Mouse (Mus musculus) left cerebral cortex, adult 2 months (tissue): ENCODE measurements around the gene Kbtbd4. TPM values are rescaled to one million over a fixed set of nuclear protein-coding genes. Genes with fewer than 3 reads are reported as not detected.

Experiments
- DNase-seq, 2 experiments: peaks; one replicate each; pipeline ENCODE4 v3.0.0; 2021 to 2022; ENCODE audit warnings: low spot score in 2 of 2, mixed read lengths in 1 of 2; ENCODE audit errors: extremely low spot score in 1 of 2
- H3K27ac ChIP-seq: fragments of 200-600 bp; 2 replicates; pipeline ENCODE4 v1.8.1; 2022
- H3K4me3 ChIP-seq: fragments of 200-600 bp; 2 replicates; pipeline ENCODE4 v1.8.1; 2022
- CTCF ChIP-seq: fragments of 200-600 bp; IDR thresholded peaks from 2 replicates; pipeline ENCODE4 v1.8.1; 2022; ENCODE audit warnings: antibody characterized with exemption, mild to moderate bottlenecking, moderate library complexity
- intact Hi-C: fragments of 180-260 bp; cut with DNase I; formaldehyde crosslinking; loops from one replicate; pipeline ENCODE4 v1.15.1; 2025
- total RNA-seq, 2 experiments: library from RNA; stranded (reverse); gene quantifications; 2 replicates each; pipeline ENCODE4 v1.2.3; 2021

Kbtbd4 gene
- total RNA-seq, 2 experiments from 2014 or later, result 36.5 to 41.2 TPM

DNA sequence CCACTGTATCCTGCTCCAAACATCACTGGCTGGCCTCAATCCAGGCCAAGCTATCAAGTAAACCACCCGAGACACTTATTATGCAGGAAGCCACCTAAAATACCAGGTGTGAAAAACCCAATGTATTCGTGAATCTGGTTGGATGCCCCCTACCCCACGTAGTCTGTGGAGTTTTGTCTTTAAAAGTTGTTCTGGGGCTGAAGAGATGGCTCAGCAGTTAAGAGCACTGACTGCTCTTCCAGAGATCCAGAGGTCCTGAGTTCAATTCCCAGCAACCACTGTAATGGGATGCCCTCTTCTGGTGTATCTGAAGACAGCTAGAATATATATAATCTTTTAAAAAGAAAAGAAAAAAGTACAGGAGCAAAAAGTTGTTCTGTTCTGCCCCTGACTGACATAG lies 33.8 kb downstream of the Kbtbd4 start:
- no peak for DNase-seq
- intact Hi-C loops, result no loop called here
- no peak overlapping the region for H3K4me3 ChIP-seq
- H3K27ac ChIP-seq, result no peak overlapping the region
- no peak for TF ChIP-seq CTCF

DNA sequence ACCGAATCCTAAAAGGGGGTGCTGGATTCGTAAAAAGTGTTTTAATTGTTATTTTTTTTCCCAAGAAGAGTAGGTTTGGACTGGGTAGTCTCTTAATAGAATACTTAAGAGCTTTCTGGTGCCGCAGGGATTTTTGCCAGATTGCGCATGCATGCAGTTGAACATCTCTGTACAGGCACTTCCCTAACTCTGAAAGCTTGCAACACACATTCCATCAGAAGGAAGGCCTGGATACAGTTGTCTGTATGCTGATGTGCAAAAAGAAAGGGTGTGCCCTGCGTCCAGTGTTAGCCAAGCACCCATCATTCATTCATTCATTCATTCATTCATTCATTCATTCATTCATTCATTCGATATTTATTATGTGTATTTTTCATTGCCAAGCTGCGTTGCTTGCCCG lies 35.2 kb downstream of the Kbtbd4 start:
- intact Hi-C loops, result loop anchor here (2.0 to 5.0 kb wide), 4 partner anchors 23 to 115 kb away; partner anchors contain the start of gene Psmc3
- peak overlapping the region; percentile 80 for H3K27ac ChIP-seq

DNA sequence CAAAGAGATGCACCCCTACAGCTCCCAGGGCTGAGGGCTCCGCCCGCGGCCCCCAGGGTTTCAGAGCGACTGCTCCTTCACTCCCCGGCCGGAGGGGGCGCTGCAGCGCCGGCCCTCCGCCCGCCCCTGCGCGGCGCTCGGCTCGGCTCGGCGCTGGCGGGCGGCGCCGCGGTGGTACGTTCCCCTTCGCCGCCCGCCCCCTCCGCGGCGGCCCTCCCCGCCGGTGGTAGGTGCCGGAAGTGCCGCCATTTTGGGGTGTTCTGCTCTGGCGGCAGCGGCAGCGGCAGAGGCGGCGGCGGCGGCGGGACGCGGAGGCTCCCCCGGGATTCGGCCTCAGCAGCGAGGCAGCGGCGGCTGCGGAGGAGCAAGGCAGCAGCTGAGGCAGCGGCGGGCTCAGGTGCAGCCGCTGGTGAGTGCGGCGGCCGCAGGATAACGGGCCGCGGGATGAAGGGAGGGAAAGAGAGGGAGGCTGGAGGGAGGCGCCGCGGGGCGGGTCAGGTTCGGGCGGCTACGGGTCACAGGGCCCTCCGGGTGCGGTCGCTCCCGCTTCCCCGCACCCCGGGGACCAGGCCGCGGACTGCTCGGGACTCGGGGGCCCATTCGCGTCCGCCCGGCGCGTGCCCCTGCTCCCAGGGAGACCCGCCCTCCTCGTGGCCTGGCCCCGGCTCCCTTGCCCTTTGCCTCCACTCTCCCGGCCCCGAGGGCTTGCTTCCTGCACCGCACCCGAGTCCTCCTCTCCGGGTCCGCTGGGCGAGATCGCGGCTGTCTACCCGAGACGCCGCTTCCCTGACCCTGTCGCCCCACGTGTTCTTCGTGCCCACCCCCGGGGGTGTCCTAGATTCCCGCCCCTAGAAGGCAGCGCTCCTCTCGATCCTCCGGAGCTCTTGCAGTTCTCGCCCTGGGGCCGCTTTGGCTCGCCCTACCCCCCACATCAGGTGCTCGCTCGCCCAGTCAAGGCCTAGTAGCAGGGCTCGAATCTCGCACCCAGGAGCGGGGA lies 36.0 kb downstream of the Kbtbd4 start, which contains the start of gene Celf1:
Gene Celf1, plus strand, starts transcription at position 150 of the 997 bp plus-strand sequence.
- Histone ChIP-seq H3K4me3 (peak within 1 kb of the TSS; percentile 99), H3K27ac (peak within 1 kb of the TSS; percentile 96)
- DNase-seq, result peak; percentile 82 to 88
- intact Hi-C loops, result loop anchor here (2.0 to 5.0 kb wide), 4 partner anchors 24 to 114 kb away; partner anchors contain the start of gene Psmc3
- TF ChIP-seq CTCF, result peak; percentile 79

More for the DNA sequence above, 35.2 kb downstream of the Kbtbd4 start:
- DNase-seq, result no peak
- peak overlapping the region; percentile 99 for H3K4me3 ChIP-seq
- no peak for TF ChIP-seq CTCF

DNA sequence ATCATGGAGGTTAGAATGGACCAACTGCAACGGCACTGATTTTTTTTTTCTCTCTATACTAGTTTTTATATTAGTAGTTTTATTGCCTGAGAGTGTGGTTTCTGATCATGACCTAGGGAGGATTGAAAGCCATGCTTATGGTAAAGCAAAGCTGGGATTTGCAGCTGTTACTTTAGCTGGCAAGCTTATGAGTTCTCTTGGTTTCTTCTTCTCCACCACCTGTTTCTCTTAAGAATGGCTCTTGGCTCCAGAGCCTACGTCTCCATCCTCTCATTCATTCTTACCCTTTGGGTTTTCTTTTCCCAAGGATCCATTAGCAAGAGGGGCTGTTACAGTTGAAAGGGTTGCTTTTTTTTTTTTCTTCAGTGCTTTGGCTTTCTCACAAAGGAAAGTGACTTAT lies 37.2 kb downstream of the Kbtbd4 start:
- TF ChIP-seq CTCF, result no peak
- DNase-seq, result no peak
- intact Hi-C loops, result loop anchor here (2.0 to 5.0 kb wide), 4 partner anchors 23 to 113 kb away; partner anchors contain the start of gene Psmc3

DNA sequence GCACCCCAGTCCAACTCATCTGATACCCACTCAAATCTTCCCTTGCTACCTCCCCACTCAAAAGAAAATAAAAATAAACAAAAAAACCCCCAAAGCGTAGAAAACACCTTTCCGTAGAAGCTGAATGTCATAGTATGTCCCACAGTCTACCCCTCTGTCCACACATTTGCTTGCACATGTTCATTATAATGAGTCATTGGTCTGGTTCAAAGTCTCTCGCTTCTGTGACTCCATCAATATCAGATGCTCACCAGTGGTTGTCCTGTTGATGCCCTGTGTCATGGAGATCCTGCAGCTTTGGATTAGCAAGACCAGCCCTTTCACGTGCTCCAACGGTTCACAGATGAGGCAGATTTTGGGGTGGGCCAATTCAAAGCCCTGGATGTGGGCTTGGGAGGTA lies 45.6 kb downstream of the Kbtbd4 start:
- Histone ChIP-seq H3K27ac (peak overlapping the region; percentile 71), H3K4me3 (no peak overlapping the region)
- intact Hi-C loops, result no loop called here
- no peak for DNase-seq
- TF ChIP-seq CTCF, result no peak

More for the DNA sequence above, 37.2 kb downstream of the Kbtbd4 start:
- H3K4me3 ChIP-seq, result peak overlapping the region; percentile 99
- no peak overlapping the region for H3K27ac ChIP-seq

DNA sequence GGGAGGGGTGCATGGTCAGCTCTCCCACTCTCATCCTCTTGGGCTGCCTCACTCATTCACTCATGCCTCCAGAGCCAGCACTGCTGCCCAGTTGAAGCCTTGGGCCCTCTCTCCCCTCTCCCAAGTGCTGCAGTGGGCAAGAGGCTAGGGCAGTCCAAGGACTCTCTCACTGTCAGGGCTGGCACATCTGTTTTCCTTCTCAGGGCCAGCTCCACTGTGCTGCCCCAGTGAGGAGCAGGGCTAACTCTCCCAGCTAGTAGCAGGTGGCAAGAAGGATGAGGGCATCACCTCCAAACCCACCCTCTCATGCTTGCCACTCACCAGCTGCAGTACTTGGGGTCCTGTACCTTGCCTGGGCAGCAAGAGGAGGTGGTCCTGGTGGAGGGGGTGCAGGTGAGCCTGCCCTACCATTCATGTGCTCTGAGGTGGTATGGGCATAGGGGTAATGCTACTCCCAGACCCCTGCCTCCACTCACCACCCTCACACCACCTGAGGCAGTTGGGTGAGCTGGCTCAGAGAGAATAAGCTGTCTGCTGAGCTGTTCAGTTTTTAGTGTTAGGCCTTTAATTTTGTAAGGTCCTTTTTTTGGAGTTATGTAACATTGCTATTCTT lies 46.1 kb downstream of the Kbtbd4 start:
- Histone ChIP-seq H3K4me3 (no peak overlapping the region), H3K27ac (peak overlapping the region; percentile 71)
- DNase-seq, result no peak
- intact Hi-C loops, result no loop called here
- no peak for TF ChIP-seq CTCF

DNA sequence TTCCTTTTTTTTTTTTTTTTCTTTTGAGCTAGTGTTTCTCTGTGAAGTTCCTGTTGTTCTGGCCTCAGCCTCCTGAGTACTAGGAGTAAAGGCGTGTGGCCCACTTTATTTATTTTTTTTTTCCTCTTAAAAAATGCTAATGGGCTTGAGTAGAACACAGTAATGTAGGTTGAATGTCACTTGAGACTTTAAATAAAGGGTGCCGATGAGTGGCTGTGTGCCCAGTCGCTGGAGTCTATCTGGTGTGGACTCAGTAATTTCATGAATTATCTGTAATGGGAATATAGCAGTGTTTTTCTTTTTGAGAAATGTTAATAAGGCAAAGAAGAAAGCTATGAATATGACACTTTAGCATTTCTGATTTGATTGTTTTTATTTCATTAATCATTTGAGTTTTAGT lies 48.9 kb downstream of the Kbtbd4 start:
- DNase-seq, result no peak
- intact Hi-C loops, result no loop called here
- no peak for TF ChIP-seq CTCF
- Histone ChIP-seq H3K4me3 (no peak overlapping the region), H3K27ac (no peak overlapping the region)

DNA sequence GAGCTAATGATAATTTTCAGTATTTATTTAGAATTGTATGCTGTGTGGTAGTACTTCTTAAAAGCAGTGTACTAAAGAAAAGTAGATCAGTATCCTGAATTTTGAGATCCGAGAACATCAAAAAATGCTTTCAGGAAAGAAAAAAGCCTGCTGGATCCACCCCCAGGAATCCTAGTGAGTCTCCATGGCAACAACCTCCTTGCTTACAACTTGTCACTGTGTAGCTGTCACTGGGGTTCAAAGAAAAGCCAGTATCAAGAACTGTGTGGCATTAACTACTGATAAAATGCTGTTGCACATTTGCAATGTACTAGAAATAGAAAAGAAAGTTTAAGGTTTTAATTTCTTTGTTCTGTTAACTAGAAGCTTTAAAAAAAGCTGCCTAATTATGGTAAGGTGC lies 51.5 kb downstream of the Kbtbd4 start:
- DNase-seq, result peak in 1 of 2 experiments; percentile 47
- no peak for TF ChIP-seq CTCF
- Histone ChIP-seq H3K27ac (peak overlapping the region; percentile 78), H3K4me3 (no peak overlapping the region; the same call in 1 of the 2 replicates)
- intact Hi-C loops, result no loop called here

DNA sequence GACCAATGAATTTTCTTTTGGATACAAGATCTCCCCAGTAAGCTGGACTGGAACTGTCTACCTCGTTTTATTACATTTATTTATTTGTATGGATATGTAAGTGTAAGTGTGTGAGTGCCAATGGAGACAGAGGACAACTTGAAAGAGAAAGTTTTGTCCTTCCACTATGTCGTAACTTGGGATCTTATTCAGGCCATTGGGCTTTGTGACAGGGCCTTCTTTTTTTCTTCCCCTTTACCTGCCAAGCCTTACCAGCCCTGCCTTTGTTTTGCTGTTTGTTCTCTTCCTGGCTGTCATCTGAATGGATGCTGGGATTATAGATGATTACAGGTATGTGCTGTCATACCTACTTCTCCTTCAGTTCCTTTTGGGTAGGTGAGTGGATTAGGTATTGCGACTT lies 54.3 kb downstream of the Kbtbd4 start:
- H3K27ac ChIP-seq, result peak overlapping the region; percentile 85
- no peak overlapping the region for H3K4me3 ChIP-seq
- DNase-seq, result no peak
- TF ChIP-seq CTCF, result no peak
- intact Hi-C loops, result no loop called here

DNA sequence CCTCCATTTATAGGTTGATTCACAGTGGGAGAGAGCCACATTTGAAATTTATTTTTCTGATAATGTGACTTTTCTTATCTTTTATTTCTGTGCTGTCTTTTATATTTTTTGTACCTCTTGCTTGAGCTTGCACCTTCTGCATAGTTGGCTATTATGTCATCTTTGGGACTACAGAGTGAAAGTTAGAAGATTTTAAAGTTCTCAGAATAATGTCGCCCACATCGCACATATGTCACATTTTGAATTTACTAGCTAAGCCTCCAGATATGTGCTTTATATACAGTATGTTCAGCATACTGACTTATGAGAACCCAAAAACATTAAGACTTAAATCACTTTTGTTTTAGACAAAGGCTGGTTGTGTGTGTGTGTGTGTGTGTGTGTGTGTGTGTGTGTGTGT lies 55.5 kb downstream of the Kbtbd4 start:
- no peak for DNase-seq
- TF ChIP-seq CTCF, result no peak
- intact Hi-C loops, result no loop called here
- H3K27ac ChIP-seq, result peak overlapping the region; percentile 85
- H3K4me3 ChIP-seq, result no peak overlapping the region

Other genes with a start within 250 kb of the Kbtbd4 start
- 10 to 100 TPM; 15.2 to 25.4 TPM for gene Nup160, start 227.5 kb upstream of the Kbtbd4 start, total RNA-seq
- gene Fnbp4, start 159.4 kb upstream of the Kbtbd4 start, total RNA-seq, result 10 to 100 TPM; 63.1 to 72.4 TPM
- gene Agbl2, start 122.0 kb upstream of the Kbtbd4 start, total RNA-seq, result under 1 TPM; 0.38 to 0.72 TPM
- 100 to 1,000 TPM in 1 of 2 experiments, 10 to 100 TPM in 1; 99.8 to 115 TPM for gene Mtch2, start 57.6 kb upstream of the Kbtbd4 start, total RNA-seq
- 100 to 1,000 TPM; 259 to 287 TPM for gene C1qtnf4, start 18.9 kb upstream of the Kbtbd4 start, total RNA-seq
- gene Ndufs3, start 87 bp downstream of the Kbtbd4 start, total RNA-seq, result 100 to 1,000 TPM; 217 to 242 TPM
- gene Celf1, start 35.6 kb downstream of the Kbtbd4 start, total RNA-seq, result 100 to 1,000 TPM; 146 to 149 TPM
- gene Rapsn, start 130.9 kb downstream of the Kbtbd4 start, total RNA-seq, result under 1 TPM; 0.44 to 0.57 TPM
- gene Psmc3, start 149.3 kb downstream of the Kbtbd4 start, total RNA-seq, result 100 to 1,000 TPM; 205 to 207 TPM
- 10 to 100 TPM; 30.1 to 32.3 TPM for gene Slc39a13, start 165.7 kb downstream of the Kbtbd4 start, total RNA-seq
- gene Spi1, start 177.7 kb downstream of the Kbtbd4 start, total RNA-seq, result 1 to 10 TPM; 3.4 to 4.8 TPM
- gene Mybpc3, start 213.4 kb downstream of the Kbtbd4 start, total RNA-seq, result under 1 TPM; 0.33 to 0.43 TPM